Mouse (Mus musculus) stomach, embryonic 15.5 days (tissue): ENCODE measurements around the gene Vmn2r12. TPM values are rescaled to one million over a fixed set of nuclear protein-coding genes. Genes with fewer than 3 reads are reported as not detected.
"Not testable (repeated sequence)": the region's sequence is repeated elsewhere in the genome, so short reads cannot be mapped to it uniquely, and the experiment has no call there.

Source experiments
- ATAC-seq: fragments of 200-750 bp; cut with Nextera tagmentation; 2 replicates; pipeline ENCODE4 v1.8.0; 2017; ENCODE audit warnings: low read depth, moderate number of reproducible peaks, moderate TSS enrichment; ENCODE audit not compliant: insufficient read depth, low FRiP score
- H3K27ac ChIP-seq: fragments of 300-500 bp; sonication (generic); 2 replicates; pipeline ENCODE4 v1.5.1; 2015; ENCODE audit warnings: mild to moderate bottlenecking, inconsistent platforms
- H3K27me3 ChIP-seq: fragments of 300-500 bp; sonication (generic); replicated peaks from 2 replicates; pipeline ENCODE4 v1.6.1; 2015; ENCODE audit warnings: inconsistent platforms
- H3K36me3 ChIP-seq: fragments of 300-500 bp; sonication (generic); 2 replicates; pipeline ENCODE4 v1.6.1; 2015; ENCODE audit warnings: inconsistent platforms
- H3K4me1 ChIP-seq: fragments of 300-500 bp; sonication (generic); 2 replicates; pipeline ENCODE4 v1.6.1; 2015; ENCODE audit warnings: inconsistent platforms
- H3K4me2 ChIP-seq: fragments of 300-500 bp; sonication (generic); 2 replicates; pipeline ENCODE4 v1.6.1; 2015; ENCODE audit warnings: mild to moderate bottlenecking, inconsistent platforms
- H3K4me3 ChIP-seq: fragments of 300-500 bp; sonication (generic); replicated peaks from 2 replicates; pipeline ENCODE4 v1.5.1; 2015; ENCODE audit warnings: inconsistent platforms
- H3K9ac ChIP-seq: fragments of 300-500 bp; sonication (generic); 2 replicates; pipeline ENCODE4 v1.6.1; 2015; ENCODE audit warnings: inconsistent platforms
- H3K9me3 ChIP-seq: fragments of 300-500 bp; sonication (generic); 2 replicates; pipeline ENCODE4 v1.6.1; 2016; ENCODE audit warnings: inconsistent platforms
- WGBS: fragments of 180-500 bp; shearing (Covaris S2); methylation state at CpG from one replicate; pipeline ENCODE4 v1.1.7; 2015; 5-methylcytosine and 5-hydroxymethylcytosine counted together
- polyA plus RNA-seq: library from polyadenylated mRNA; unstranded; fragments of >200 nt; fragmentation: Nextera tagmentation; extraction: Ambion mirVana; gene quantifications from 2 replicates; pipeline ENCODE4 v1.2.1, GENCODE M21; 2015

The Vmn2r12 gene
- polyA plus RNA-seq, result not detected in 2 replicates

DNA sequence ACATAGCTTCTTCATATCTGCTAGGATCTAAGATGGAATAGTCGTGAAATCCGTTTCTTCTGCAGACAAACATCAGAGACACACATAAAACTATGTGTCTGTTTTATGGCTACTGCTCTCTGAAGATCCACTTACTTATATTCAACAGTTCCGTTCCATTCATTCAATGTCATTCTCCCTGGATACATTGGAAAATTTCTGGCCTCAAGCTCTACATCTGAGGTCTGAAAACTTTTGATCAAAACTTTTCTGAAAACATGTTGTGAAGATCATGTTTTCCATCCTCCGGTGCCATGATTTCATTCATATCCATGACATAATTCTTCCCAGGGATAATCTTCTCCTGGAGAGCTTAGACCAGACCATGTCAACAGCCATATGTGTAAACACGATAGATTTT lies at the start of gene Vmn2r12:
Gene Vmn2r12 (minus strand): TSS at position 101 of the 400 bp plus-strand sequence.
- H3K27me3 ChIP-seq, ATAC-seq, H3K9ac ChIP-seq, H3K4me3 ChIP-seq, H3K36me3 ChIP-seq, H3K4me1 ChIP-seq, H3K4me2 ChIP-seq, H3K27ac ChIP-seq, H3K9me3 ChIP-seq: not testable (repeated sequence)
- 78% methylated on average over 5 of the region's 5 CpGs for WGBS

DNA sequence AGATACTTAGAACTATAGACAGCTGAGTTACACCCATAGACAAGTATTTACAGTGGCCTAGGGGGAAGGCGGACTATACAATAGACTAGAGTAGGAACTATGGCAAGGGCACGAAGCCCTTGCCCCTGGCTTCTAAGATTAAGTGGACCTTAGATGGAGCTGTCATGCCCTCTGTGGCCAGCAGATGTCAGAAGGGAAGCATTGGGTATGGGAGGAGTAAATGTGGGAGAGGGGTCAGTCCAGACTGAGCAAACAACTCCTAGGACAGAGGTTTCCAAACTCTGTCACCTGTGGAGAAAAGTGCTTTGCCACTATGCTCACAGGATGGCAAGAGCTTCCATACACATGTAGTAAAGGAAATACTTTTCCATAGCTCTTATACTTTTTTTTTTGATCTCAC lies 41.8 kb upstream of the Vmn2r12 start:
- H3K9ac ChIP-seq, result no peak overlapping the region
- peaks cover 3% of the 10 kb centered on the region; the same call in 1 of the 2 replicates for H3K9me3 ChIP-seq
- no peak overlapping the region for H3K4me3 ChIP-seq
- H3K4me1 ChIP-seq, result no peaks in the 10 kb centered on the region
- H3K27ac ChIP-seq, result no peak overlapping the region
- 81% methylated on average over 2 of the region's 2 CpGs for WGBS
- no peak for ATAC-seq
- H3K4me2 ChIP-seq, result no peak overlapping the region
- no peaks in the 10 kb centered on the region for H3K36me3 ChIP-seq
- H3K27me3 ChIP-seq, result no peaks in the 10 kb centered on the region

DNA sequence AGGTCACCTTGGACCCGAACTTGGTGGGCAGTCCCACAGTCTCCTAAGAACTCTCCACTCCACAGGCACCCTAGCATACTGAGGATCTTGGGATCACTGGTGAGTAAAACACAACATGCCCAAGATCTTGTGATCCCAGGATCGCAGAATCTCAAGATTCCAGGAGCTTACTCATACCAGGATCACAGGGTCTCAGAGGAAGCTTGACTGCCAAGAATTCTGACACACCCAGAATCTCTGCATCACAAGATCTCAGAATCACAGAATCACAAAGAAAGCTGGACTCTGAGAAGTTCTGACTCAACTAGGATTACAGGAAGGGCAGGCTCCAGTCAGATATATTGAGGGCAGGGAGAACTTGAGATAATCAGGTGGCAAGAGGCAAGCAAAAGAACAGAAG lies 39.0 kb upstream of the Vmn2r12 start:
- Histone ChIP-seq H3K4me3 (no peak overlapping the region), H3K9ac (no peak overlapping the region), H3K27ac (no peak overlapping the region), H3K36me3 (no peaks in the 10 kb centered on the region), H3K4me1 (no peaks in the 10 kb centered on the region), H3K4me2 (no peak overlapping the region), H3K9me3 (peaks cover 3% of the 10 kb centered on the region; the same call in 1 of the 2 replicates), H3K27me3 (no peaks in the 10 kb centered on the region)
- no peak for ATAC-seq
- 75% methylated on average over 2 of the region's 2 CpGs for WGBS

DNA sequence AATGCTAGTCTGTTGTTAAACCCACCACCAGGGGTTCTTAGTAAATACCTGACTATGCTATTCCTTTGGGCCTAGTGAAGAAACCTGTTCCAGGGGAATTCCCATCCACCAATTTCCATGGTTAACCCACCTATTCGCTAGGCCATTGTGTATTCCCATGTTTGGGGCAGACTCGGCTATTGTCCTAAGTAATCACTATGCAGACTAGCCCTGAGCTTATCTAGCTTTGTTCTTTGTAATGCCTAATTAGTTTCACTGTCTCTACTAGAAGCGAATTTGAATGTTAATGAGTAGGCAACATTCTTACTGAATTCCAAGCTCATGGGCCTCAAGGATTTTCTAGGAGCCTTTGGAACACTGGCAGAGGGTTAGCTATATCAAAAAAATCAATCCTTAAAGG lies 1.3 kb downstream of the Vmn2r12 start:
- H3K9me3 ChIP-seq, H3K36me3 ChIP-seq, H3K4me1 ChIP-seq, ATAC-seq, H3K27ac ChIP-seq, H3K27me3 ChIP-seq, H3K4me2 ChIP-seq, H3K4me3 ChIP-seq, H3K9ac ChIP-seq: not testable (repeated sequence)
- 74% methylated on average over 3 of the region's 3 CpGs for WGBS

DNA sequence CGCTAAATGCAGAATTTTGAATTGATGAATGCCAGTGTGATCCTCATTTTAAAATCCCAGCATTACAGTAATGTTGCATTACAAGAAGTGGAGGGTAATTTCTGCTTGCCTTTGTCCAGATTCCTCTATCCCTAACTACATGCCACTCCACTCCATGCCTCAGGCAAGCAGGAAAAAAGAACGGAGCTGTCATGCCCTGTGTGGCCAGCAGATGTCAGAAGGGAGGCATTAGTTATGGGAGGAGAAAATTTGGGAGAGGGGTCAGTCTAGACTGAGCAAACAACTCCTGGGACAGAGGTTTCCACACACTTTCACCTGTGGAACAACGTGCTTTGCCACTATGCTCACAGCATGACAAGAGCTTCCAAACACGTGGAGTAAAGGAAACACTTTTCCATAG lies 25.7 kb downstream of the Vmn2r12 start:
- H3K9ac ChIP-seq, H3K4me1 ChIP-seq, H3K36me3 ChIP-seq, ATAC-seq, H3K4me3 ChIP-seq, H3K4me2 ChIP-seq, H3K27me3 ChIP-seq, H3K27ac ChIP-seq, H3K9me3 ChIP-seq: not testable (repeated sequence)
- 46% methylated on average over 4 of the region's 4 CpGs for WGBS

DNA sequence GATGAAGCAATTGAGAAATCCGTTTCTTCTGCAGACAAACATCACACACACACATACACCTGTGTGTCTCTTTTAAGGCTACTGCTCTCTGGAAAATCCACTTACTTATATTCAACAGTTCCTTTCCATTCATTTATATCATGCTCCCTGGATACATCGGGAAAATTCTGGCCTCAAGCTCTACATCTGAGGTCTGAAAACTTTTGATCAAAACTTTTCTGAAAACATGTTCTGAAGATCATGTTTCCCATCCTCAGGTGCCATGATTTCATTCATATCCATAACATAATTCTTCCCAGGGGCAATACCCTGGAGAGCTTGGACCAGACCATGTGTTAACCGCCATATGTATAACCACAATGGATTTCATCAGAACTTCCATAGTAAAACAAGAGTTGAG lies 38.3 kb downstream of the Vmn2r12 start, which contains the start of gene Vmn2r11:
Gene Vmn2r11 (minus strand): TSS at position 101 of the 400 bp plus-strand sequence.
- H3K4me3 ChIP-seq, H3K9ac ChIP-seq, H3K27me3 ChIP-seq, H3K27ac ChIP-seq, H3K9me3 ChIP-seq, H3K4me1 ChIP-seq, ATAC-seq, H3K36me3 ChIP-seq, H3K4me2 ChIP-seq: not testable (repeated sequence)
- WGBS, result 88% methylated on average over 3 of the region's 3 CpGs

DNA sequence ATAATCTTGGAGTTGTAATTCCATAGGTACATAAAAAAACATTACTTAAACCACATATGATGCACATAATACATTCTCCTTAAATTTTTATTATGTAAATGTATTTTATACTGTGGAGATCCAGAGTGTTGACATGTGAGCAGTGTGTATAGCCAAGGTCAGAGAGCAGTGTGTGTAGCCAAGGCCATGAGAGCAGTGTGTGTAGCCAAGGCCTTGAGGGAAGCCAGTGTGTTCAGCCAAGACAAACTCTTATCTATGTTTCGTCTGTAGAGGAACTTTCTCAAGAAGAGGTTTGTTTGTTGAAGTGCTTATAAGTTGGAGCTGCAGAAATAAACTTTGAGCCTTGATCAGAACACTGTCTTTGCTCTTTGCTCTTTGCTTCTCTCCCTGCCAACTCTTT lies 42.5 kb downstream of the Vmn2r12 start:
- H3K9me3 ChIP-seq, result no peaks in the 10 kb centered on the region
- H3K4me2 ChIP-seq, result no peak overlapping the region
- no peak overlapping the region for H3K9ac ChIP-seq
- H3K27me3 ChIP-seq, result no peaks in the 10 kb centered on the region
- no peak overlapping the region for H3K27ac ChIP-seq
- no peaks in the 10 kb centered on the region for H3K4me1 ChIP-seq
- no peak for ATAC-seq
- WGBS, result 66% methylated on average over 1 of the region's 1 CpGs
- H3K36me3 ChIP-seq, result no peaks in the 10 kb centered on the region
- no peak overlapping the region for H3K4me3 ChIP-seq

Other genes with a start within 250 kb of the Vmn2r12 start
- not detected in 2 replicates for gene Vmn2r9, start 245.3 kb downstream of the Vmn2r12 start, polyA plus RNA-seq
- not detected in 2 replicates for gene Vmn2r10, start 91.4 kb downstream of the Vmn2r12 start, polyA plus RNA-seq
- not detected in 2 replicates for gene Vmn2r11, start 38.4 kb downstream of the Vmn2r12 start, polyA plus RNA-seq
- not detected in 2 replicates for gene Vmn2r13, start 94.2 kb upstream of the Vmn2r12 start, polyA plus RNA-seq
- not detected in 2 replicates for gene Vmn2r14, start 126.8 kb upstream of the Vmn2r12 start, polyA plus RNA-seq
- not detected in 2 replicates for gene Vmn2r15, start 199.7 kb upstream of the Vmn2r12 start, polyA plus RNA-seq
- not detected in 2 replicates for gene Vmn2r16, start 232.2 kb upstream of the Vmn2r12 start, polyA plus RNA-seq